Mouse (Mus musculus): ENCODE data around the gene Fam120a.

Fam120a gene

GRCm38 (mm10) chr13:48917113-48917599 lies 50.7 kb downstream of the Fam120a start:
- no peak for DNase-seq (ENCODE audit: low spot score in 2 of 2)

GRCm38 (mm10) chr13:48913680-48914079 lies 54.1 kb downstream of the Fam120a start:
- no peak for DNase-seq (ENCODE audit: low spot score in 2 of 2)

GRCm38 (mm10) chr13:48913141-48913540 lies 54.7 kb downstream of the Fam120a start:
- DNase-seq (ENCODE audit: low spot score in 2 of 2), result no peak

- DNase-seq (ENCODE audit: low spot score in 2 of 2), result no peak
Measured at GRCm38 (mm10) chr13:48911426-48911825, 56.4 kb downstream of the Fam120a start.

- no peak for DNase-seq (ENCODE audit: low spot score in 2 of 2)
Measured at GRCm38 (mm10) chr13:48905458-48905857, 62.4 kb downstream of the Fam120a start.

- no peak for DNase-seq (ENCODE audit: low spot score in 2 of 2)
Measured at GRCm38 (mm10) chr13:48895376-48895775, 72.4 kb downstream of the Fam120a start.

- no peak for DNase-seq (ENCODE audit: low spot score in 2 of 2)
Measured at GRCm38 (mm10) chr13:48890260-48890960, 77.4 kb downstream of the Fam120a start.

DNA sequence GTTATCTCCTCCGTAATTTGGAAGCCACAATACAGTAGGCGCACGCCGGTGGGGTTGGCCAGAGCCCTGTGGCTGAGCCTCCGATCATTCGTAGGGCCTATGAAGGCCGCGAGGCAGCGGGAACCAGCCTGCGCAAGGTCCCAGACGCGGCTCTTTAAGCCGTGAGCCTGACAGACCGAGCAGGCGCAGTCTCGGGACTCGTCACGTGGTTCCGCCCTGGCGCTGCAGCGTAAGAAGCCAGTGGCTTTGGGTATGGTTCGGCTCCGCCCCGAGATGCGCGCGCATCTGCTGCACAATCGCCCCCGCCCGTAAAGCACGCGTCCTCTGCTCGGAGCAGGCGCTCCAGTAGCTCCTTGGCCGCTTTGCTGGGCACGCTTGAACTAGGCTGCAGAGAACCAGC lies 89.3 kb downstream of the Fam120a start:
- peak; percentile 97 to 98 for DNase-seq (ENCODE audit: low spot score in 2 of 2)

DNA sequence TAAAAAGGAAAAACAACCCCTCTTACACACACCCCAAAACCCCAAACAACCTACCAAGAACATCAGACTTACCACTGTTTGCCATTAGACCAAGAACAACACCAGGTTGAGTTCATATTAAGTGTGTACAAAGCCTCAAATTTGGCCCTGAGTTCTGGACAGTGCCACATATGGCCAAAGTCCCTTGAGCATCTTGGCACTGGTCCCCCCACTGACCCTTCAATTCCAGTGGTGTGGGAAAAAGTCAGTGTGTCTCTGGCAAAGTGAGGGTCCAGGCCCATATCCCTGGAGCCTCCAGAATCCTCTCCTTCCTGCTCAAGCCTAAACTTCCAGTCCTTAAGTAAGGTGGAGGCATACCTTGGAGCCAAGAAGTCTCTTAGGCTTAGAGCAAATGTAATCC lies 90.0 kb downstream of the Fam120a start:
- DNase-seq (ENCODE audit: low spot score in 2 of 2), result no peak

GRCm38 (mm10) chr13:48872726-48873125 lies 95.1 kb downstream of the Fam120a start:
- DNase-seq (ENCODE audit: low spot score in 2 of 2), result no peak

GRCm38 (mm10) chr13:48871887-48872606 lies 95.8 kb downstream of the Fam120a start:
- no peak for DNase-seq (ENCODE audit: low spot score in 2 of 2)

GRCm38 (mm10) chr13:48870771-48871731 lies 96.8 kb downstream of the Fam120a start, which contains the start of gene Phf2:
TSS of gene Phf2 (minus strand) at chr13:48871119.
- peak in 1 of 2 experiments; percentile 29 for DNase-seq (ENCODE audit: low spot score in 2 of 2)

- DNase-seq (ENCODE audit: low spot score in 2 of 2), result peak in 1 of 2 experiments; percentile 31
Measured at GRCm38 (mm10) chr13:48869950-48870770, 97.7 kb downstream of the Fam120a start.

DNA sequence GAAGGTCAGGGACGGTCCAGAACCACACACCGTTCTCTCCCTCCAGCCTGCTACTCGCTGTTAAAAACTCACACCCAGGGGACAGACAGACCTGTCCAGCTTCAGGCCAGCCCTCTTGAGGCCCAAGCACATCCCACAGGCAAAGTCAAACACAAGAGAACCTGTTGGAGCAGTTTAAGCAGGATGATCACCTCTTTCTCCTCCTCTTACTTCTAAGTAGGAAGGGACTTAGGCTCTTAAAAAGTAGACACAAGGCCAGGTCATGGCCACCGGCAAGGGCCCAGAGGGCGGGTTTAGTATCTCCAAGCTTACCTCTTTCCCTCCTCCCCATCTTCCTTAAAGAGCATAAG lies 98.2 kb downstream of the Fam120a start:
- no peak for DNase-seq (ENCODE audit: low spot score in 2 of 2)

DNA sequence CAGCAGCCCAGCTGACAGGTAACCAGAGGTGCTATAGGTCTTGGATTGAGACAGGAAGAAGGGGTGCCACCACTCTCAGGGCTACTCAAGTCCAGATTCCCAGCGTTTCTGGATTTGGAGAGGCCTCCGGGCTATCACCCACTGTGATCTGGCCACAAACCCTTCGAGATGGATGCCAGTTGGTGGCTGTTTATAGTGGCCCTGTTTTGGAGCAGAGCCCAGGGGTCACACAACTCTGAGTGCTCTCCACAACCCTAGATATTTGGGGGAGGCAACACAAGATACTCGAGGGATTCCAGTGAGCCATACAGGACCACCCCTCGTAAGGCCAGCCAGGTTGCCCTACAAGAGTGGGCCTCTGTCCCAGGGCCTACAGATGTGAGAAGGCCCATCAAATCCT lies 98.7 kb downstream of the Fam120a start:
- no peak for DNase-seq (ENCODE audit: low spot score in 2 of 2)

DNA sequence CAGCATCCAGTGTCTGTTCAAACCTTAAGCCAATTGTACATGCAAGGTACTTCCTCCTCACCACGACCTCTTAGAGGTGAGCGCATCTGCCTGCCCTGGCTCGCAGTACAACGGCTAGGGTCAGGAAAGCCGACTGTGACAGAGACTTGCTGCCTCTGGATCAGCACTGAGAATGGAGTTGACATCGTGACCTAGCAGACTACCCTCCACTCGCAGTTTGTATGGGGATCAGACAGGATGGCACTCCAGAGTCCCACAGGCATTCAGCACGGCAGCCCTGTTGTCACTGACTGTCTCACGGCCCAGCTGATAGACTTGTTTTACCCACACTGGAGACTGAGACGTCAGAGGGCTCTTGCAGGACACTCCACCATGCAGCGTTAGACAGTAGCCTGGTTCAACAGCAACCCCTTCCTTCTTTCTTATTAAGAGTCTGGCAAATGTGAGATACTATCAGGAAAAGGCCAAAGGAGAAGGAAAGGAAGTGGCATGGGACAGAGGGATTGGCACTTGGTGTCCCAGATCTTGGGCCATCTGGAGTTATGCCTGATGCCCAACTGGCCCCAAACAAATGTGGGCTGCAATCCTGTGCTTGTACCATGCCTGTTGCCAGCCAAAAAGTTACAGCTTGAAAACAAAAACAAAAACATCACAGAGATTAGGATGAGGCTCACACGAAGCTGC lies 103.0 kb downstream of the Fam120a start:
- DNase-seq (ENCODE audit: low spot score in 2 of 2), result no peak

DNA sequence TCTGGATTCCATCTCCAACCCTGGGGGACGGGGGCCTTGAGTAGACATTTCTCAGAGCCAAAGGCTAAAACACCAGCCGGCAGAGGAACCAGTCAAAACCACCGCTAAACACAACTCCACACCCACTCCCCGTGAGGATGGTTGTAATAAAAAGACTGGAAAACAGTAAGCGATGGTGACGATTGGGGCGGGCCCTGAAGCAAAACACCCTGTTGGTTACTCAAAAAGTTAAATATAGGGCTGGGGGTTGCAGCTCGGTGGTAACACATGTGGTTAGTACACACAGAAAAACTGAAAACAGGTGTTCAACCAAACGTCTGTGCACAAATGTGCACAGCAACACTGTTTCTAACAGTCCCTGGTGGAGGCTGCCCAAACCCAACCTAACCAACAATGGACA lies 104.3 kb downstream of the Fam120a start:
- no peak for DNase-seq (ENCODE audit: low spot score in 2 of 2)

DNA sequence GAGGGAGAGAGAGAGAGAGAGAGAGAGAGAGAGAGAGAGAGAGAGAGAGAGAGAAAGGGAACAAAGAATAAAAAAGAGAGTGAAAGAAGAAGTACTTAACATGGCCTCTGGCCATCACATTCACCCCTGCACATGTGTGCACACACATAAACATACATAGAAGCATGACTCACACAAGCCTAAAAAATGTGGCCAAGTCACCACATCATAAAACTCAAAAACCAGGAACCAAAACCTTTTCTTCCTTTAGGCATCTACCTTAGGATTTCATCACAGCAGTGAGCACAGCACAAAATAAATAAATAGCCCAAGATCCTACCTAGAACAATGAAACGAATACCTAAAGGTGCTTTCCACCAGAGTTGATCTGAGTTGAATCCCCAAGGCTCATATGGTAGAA lies 105.9 kb downstream of the Fam120a start:
- no peak for DNase-seq (ENCODE audit: low spot score in 2 of 2)

DNA sequence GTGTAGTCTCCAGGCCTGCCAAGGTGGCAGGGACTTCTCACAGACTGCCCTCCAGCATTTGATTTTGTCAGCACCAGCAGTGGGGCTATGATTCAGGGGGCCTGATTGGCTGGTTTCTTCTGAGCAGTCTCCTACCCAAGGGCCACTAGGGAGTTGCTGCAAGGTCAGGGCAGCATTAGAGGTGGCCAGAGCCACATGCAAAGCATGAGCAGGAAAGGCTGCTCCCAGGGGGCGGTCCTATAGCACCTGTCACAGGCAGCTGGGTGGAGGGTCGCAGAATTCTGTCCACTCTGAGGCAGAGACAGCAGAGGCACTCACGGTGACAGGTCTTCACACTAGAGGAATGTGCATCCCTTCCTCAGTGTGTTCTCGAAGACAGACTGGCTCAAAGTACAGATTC lies 109.0 kb downstream of the Fam120a start:
- no peak for DNase-seq (ENCODE audit: low spot score in 2 of 2)

- DNase-seq (ENCODE audit: low spot score in 2 of 2), result no peak
Measured at GRCm38 (mm10) chr13:48858054-48858453, 109.8 kb downstream of the Fam120a start.

All from frontal cortex, postnatal 10 days (tissue).